Mouse (Mus musculus): ENCODE data around the gene Med9.

DNA sequence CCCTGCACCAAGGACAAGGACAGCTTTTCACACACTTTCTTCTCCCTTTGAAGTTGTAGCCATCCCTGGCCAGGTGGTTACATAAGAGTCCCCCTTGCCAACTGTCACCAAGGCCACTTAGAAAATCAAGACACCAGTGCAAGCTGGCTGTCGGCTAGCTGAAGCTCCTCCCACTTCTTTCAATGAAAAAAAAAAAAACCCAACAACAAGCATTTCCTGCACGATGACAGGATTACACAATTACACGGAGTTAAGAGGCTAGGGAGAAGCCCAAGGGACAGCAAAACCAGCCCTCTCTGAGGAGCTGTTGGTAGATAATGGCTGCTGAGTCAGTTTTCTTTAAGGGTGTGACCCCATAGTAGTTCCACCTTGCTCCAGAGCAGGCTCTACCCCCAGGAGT, 6.6 kb upstream of the Med9 start:
- TF ChIP-seq CTCF (conservative IDR thresholded peaks at IDR 0.05 in 1 of 2, IDR thresholded peaks at IDR 0.05 in 1 of 2; ENCODE audit: low read depth in 2 of 2, low read length in 2 of 2) (no peak), MEF2A (IDR thresholded peaks at IDR 0.05; ENCODE audit: borderline replicate concordance, low read depth, low read length) (no peak), EP300 (IDR thresholded peaks at IDR 0.05; ENCODE audit: low read length) (no peak)

Measured in CH12.LX (cell line).